Mouse (Mus musculus) naive thymus-derived CD4-positive, alpha-beta T cell, adult 2 months (primary cell): ENCODE measurements around the gene Dok3.

Experiments used
- DNase-seq: peaks from one replicate; pipeline ENCODE4 v3.0.0-alpha.2; 2011; ENCODE audit warnings: low read depth

Dok3 gene

GRCm38 (mm10) chr13:55540933-55541332 lies 11.8 kb upstream of the Dok3 start:
- DNase-seq: no peak

- DNase-seq: peak; percentile 100
Observed at GRCm38 (mm10) chr13:55536194-55537175, 7.4 kb upstream of the Dok3 start, which contains the start of gene Ddx41. Gene Ddx41 (minus strand): TSS chr13:55536658.

- no peak for DNase-seq
Observed at GRCm38 (mm10) chr13:55535796-55536193, 6.7 kb upstream of the Dok3 start.

DNA sequence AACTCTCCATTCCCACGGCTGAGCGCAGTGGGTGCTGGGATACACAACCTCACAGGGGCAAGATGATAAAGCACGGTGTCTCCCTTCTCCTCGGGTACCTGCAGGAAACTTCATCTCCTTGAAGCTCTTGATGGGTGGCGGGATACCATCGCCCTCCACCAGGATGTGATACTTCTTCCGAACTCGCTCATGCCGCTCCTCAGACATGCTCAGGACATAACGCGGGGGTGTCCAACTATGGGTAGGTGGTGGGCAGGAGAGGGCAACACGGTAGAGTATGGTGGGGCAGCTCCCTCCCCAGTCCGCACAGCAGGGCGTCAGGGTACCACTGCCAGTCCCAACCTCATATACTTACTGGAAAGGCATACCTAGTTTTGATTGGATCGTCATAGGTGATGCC lies 6.1 kb upstream of the Dok3 start:
- DNase-seq: no peak

DNA sequence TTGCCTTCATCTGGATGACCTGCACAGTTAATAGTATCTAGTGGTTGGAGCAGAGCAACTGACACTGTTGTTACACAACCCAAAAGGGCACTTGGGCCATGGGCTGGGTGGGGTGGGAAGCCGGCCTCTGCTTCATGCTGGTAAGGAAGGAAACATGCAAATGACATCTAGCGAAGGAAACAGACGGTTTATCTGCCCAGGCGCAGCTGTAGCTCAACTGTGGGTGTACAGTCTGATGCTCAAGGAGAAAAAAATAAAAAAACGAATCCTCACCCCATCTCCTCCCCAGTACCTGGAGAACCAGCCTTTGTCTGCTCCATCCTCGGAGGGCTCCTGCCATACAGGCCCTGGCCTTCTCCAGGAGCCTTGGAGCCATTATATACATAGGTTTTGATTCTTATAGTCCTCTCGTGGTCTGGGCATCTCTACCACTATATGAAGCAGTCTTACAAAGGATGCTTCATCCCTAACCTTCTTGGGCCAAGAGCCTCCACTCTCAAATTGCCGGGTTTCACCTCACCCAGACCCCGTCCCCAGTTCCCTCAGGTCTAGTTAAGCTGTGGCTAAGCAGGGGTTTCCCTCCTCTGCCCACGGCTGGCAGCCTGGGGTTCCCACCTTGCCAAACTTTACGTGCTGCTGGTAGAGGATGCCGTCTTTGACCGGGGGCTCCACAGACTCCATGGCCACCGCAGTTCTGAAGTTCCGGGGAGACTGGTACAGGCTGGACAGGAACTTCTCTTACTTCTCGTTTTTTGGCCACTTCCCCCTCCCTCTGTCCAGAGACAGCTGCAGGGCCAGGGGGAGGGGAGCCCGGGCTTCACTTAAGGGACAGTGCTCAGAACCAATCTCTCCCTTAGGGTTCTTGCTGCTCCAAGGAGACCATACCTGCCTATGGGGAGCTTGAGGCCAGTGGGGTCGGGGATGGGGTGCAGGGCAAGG lies 993 bp downstream of the Dok3 start:
- no peak for DNase-seq

- DNase-seq: no peak
Observed at GRCm38 (mm10) chr13:55527212-55527611, 1.9 kb downstream of the Dok3 start.

GRCm38 (mm10) chr13:55525733-55526553 lies 3.2 kb downstream of the Dok3 start:
- DNase-seq: no peak

DNA sequence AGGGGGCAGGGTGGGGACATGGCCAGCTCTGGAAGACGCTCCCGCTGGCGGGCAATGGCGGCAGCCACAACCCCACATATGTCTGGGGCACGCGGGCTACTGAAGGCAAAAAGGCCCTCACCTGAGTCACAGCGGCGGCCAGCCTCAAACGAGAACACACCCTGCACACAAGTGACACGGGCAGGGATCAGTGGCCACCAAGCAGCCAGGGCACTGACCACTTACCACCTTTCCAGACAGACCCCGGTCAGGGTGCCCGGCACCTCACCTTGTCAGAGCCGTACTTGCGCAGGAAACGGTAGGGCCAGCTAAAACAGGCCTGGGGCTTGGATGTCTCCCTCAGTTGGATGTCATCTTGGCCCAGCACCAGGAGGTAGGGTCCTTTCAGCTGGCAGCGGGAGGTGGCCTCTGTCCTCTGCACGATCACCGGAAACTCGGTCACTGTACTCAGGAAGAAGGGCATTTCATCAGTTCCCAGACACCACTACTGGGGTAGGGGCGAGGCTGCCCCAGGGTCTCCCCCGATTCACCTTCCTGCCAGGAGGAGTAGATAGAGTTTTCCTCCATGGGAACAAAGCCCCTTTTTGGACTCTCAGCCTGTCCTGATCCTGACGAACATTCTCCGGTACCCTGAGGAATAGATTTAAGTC lies 5.0 kb downstream of the Dok3 start:
- DNase-seq: no peak

- no peak for DNase-seq
Observed at GRCm38 (mm10) chr13:55523278-55523677, 5.8 kb downstream of the Dok3 start.

DNA sequence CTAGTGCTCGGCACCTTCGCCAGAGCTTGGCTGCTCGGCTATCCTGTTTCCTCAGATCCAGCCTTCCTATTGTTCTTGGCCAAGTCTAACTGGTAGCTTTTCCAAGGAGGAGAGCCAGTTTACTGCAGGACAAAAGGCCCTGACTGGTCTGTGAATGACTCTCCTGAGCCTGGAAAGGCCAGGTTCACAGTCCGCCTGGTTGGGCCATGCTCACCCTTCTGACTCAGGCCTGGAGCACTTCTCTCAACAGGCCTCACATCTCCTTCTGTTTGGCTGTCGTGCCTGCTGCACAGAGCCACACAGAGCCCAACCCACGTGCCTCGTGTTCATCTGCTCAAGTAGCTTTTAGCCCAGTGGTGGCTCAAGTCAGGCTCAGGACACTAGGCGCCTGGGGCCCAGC lies 6.4 kb downstream of the Dok3 start:
- DNase-seq: no peak

DNA sequence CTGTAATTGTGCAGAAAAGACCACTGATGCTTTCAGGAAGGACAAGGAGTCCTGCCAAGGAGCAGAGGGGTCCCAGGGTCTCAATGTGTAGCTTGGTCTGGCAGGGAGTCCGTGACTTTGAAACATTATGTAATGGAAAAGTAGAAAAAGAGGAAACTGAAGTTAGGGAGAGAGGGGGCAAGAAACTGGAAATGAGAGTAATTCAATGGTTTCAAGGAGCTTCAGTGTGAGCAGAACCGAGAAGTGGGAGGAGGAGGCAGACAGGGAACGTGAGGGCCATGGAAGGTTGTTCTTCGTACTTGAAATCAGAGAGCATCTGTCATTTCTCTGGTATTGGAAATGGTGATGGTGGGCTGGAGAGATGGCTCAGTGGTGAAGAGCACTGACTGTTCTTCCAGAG lies 9.5 kb downstream of the Dok3 start:
- no peak for DNase-seq

GRCm38 (mm10) chr13:55516955-55517354 lies 12.1 kb downstream of the Dok3 start:
- DNase-seq: peak; percentile 94

DNA sequence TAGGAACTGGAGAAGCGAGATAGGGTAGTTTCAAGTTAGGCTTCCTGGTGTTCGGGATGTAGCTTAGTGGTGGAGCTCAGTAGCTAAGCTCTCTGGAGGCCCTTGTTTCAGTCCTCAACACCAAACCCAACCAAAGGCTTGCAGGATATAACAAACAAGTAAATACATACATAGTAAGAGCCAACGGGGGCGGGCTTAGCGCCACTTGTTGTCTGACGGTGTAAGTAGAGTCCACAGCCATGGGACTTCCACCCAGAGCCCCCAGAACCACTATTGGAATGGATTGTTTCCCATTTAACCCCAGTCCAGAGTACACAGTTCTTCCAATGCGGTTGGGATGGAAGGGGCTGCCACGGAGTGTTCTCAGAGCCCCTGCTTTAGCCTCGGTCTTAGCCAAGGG lies 15.3 kb downstream of the Dok3 start:
- DNase-seq: no peak

DNA sequence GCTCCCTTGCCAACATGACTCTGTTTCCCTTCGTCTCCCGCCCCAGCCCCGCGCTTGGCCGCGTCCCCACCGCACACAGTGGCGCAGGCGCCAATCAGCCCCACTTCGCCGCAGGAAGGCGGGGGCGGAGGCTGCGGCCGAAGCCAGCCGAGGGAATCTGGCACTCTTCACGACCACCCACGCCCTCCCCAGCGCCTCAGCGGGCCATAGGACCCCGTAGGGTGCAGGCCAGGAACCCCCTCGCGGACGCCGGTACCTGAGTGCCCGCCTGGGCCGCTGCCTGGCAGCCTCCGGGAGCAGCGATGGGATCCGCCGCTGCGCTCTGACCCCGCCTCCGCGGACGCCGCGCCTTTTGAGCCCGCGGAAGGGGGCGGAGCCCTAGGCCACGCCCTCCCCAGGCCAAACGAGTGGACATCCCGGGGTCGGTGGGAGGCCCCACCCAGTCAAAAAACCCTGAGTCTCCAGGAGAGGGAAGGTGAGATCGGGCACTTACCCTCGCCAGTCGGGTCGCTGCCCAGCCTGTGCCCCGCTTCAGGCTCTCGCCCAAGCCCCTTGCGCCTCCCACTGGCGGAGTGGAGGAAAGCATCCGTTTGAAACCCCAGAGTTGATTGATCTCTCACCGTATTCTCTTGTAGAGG lies 15.9 kb downstream of the Dok3 start, which contains the start of gene Pdlim7:
Gene Pdlim7 (minus strand): TSS at position 566 of the 638 bp plus-strand sequence.
- peak; percentile 92 for DNase-seq

GRCm38 (mm10) chr13:55512379-55513031 lies 16.6 kb downstream of the Dok3 start:
- peak; percentile 46 for DNase-seq

DNA sequence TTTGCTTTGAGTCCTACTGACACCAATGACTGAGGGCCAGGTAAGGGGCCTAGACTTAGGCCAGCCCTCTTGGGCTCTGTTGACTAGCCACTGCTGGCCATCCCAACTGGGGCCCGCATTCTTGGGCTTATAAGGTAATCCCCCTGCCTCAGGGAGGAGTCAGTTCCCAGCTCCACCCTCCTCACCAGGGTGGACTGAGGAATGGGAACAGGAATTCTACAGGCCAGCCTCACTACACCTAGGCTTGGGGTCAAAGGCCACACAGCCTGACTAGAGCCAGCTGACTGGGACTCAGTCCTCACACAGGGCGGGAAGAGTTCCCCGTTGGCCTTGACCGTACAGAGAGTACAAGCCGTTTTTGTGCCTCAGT lies 17.6 kb downstream of the Dok3 start:
- no peak for DNase-seq

GRCm38 (mm10) chr13:55510668-55511491 lies 18.2 kb downstream of the Dok3 start:
- no peak for DNase-seq

DNA sequence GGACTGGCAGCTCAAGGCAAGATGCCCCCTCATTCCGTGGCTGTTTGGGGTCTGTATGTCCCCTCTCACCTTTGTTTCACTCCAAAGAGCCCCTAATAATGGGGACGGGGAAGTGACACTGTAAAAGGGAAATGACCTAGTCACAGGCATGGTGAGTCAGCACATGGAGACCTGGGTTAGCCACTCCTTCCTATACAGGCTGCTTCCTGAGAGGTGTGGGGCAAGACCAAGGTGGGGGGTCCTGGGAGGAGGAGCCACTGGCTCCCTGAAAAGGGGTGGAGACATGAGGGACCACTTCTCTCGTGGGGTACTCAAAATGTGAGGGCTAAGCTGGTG lies 18.8 kb downstream of the Dok3 start:
- no peak for DNase-seq

GRCm38 (mm10) chr13:55508531-55508930 lies 20.6 kb downstream of the Dok3 start:
- no peak for DNase-seq
